Mouse (Mus musculus): ENCODE results near the gene Tyw1. TPM values are rescaled to one million over a fixed set of nuclear protein-coding genes. Genes with fewer than 3 reads are reported as not detected.

Gene Tyw1
- polyA plus RNA-seq, 2 experiments, result 15.3 to 25.3 TPM

DNA sequence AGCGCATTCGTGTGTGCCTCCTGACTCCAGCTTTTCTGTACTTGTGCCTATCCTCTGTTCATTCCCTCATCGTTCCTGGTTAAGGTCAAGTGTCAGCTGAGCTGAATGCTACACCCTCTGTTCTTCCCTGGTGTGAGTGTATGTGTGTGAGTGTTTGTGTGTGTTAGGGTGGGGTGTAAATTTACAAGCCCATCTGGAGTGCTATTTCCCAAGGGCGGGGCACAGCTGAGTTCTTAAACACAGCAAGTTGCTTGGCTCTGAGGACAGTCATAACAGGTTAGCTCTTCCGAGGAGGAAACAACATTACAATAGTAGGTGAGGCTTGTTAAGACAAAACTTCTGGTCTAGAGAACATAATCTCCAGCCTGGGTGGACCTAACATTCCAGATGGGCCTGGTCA lies 37.1 kb upstream of the Tyw1 start:
- Histone ChIP-seq H3K4me1 (ENCODE audit: control insufficient read depth, insufficient read depth, low read length) (peaks cover 8% of the 10 kb centered on the region), H3K4me3 (replicated peaks; ENCODE audit: low read length) (no peak overlapping the region), H3K9ac (ENCODE audit: low read depth, low read length, severe bottlenecking) (no peak overlapping the region), H3K9me3 (ENCODE audit: control insufficient read depth, low read length) (no peaks in the 10 kb centered on the region), H3K36me3 (ENCODE audit: control insufficient read depth, insufficient read depth, low read length) (peaks cover 11% of the 10 kb centered on the region), H3K27ac (replicated peaks; ENCODE audit: low read depth, low read length) (no peak overlapping the region), H3K4me2 (replicated peaks; ENCODE audit: low read depth, low read length, severe bottlenecking) (no peak overlapping the region), H3K27me3 (ENCODE audit: control insufficient read depth, insufficient read depth, low read length) (no peaks in the 10 kb centered on the region)
- TF ChIP-seq POLR2A (IDR thresholded peaks at IDR 0.05; ENCODE audit: borderline replicate concordance, extremely low read depth, insufficient read depth, insufficient read length), result no peak
- ATAC-seq (ENCODE audit: low FRiP score, low read depth) (no peak), DNase-seq (ENCODE audit: low spot score) (no peak)
- WGBS, result 89% methylated on average over 5 of the region's 5 CpGs

DNA sequence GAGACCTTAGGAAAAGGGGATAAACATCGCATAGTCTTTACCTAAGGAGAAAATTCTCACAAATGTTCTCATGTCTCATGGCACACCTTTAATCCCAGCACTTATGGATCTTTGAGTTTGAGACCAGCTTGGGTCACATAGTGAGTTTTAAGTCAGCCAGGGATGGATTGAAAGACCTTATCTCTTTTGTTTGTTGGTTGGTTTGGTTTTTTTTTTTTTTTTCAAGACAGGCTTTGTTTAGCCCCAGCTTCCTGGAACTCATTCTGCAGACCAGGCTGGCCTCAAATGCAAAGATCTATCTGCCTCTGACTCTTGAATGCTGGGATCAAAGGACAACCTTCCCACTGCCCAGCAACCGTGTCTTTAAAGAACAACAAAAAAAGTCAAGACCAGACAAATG lies 34.1 kb upstream of the Tyw1 start:
- Histone ChIP-seq H3K4me2 (replicated peaks; ENCODE audit: low read depth, low read length, severe bottlenecking) (peak overlapping the region; percentile 73), H3K27ac (replicated peaks; ENCODE audit: low read depth, low read length) (no peak overlapping the region), H3K27me3 (ENCODE audit: control insufficient read depth, insufficient read depth, low read length) (no peaks in the 10 kb centered on the region), H3K36me3 (ENCODE audit: control insufficient read depth, insufficient read depth, low read length) (peaks cover 10% of the 10 kb centered on the region), H3K4me3 (replicated peaks; ENCODE audit: low read length) (peak overlapping the region; percentile 100), H3K9ac (ENCODE audit: low read depth, low read length, severe bottlenecking) (0 out of 2 replicates have a peak overlapping the region, but pooled peaks have one; percentile 97), H3K4me1 (ENCODE audit: control insufficient read depth, insufficient read depth, low read length) (peaks cover 13% of the 10 kb centered on the region), H3K9me3 (ENCODE audit: control insufficient read depth, low read length) (no peaks in the 10 kb centered on the region)
- ATAC-seq (ENCODE audit: low FRiP score, low read depth), result no peak
- WGBS, result 51% methylated on average over 2 of the region's 2 CpGs
- TF ChIP-seq POLR2A (IDR thresholded peaks at IDR 0.05; ENCODE audit: borderline replicate concordance, extremely low read depth, insufficient read depth, insufficient read length), result no peak
- DNase-seq (ENCODE audit: low spot score), result no peak

DNA sequence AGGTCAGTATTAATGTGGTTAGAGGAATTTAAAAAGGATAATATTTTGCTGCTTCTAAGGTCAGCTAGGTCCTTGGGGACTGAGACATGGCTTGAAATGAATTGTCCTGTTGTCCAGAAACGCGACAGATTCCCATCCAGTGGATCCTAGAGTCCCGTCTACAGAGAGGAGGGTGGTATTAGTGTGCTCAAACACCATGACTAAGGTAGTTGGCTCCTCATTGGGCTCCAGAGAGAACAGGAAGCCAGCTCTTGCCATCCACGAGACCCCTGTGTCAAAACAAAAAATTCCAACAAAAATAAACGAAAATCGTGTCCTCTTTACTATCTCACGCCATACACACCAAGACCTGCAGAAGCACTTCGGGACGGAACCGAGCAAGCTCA lies 33.7 kb upstream of the Tyw1 start:
- Histone ChIP-seq H3K4me1 (ENCODE audit: control insufficient read depth, insufficient read depth, low read length) (peaks cover 13% of the 10 kb centered on the region), H3K4me2 (replicated peaks; ENCODE audit: low read depth, low read length, severe bottlenecking) (peak overlapping the region; percentile 73), H3K36me3 (ENCODE audit: control insufficient read depth, insufficient read depth, low read length) (peaks cover 10% of the 10 kb centered on the region), H3K27ac (replicated peaks; ENCODE audit: low read depth, low read length) (peak overlapping the region; percentile 75), H3K9ac (ENCODE audit: low read depth, low read length, severe bottlenecking) (peak overlapping the region; percentile 97), H3K27me3 (ENCODE audit: control insufficient read depth, insufficient read depth, low read length) (no peaks in the 10 kb centered on the region), H3K9me3 (ENCODE audit: control insufficient read depth, low read length) (no peaks in the 10 kb centered on the region), H3K4me3 (replicated peaks; ENCODE audit: low read length) (peak overlapping the region; percentile 100)
- WGBS, result 2% methylated on average over 10 of the region's 10 CpGs
- DNase-seq (ENCODE audit: low spot score) (peak; percentile 15), ATAC-seq (ENCODE audit: low FRiP score, low read depth) (peak; percentile 28)
- TF ChIP-seq POLR2A (IDR thresholded peaks at IDR 0.05; ENCODE audit: borderline replicate concordance, extremely low read depth, insufficient read depth, insufficient read length), result no peak

DNA sequence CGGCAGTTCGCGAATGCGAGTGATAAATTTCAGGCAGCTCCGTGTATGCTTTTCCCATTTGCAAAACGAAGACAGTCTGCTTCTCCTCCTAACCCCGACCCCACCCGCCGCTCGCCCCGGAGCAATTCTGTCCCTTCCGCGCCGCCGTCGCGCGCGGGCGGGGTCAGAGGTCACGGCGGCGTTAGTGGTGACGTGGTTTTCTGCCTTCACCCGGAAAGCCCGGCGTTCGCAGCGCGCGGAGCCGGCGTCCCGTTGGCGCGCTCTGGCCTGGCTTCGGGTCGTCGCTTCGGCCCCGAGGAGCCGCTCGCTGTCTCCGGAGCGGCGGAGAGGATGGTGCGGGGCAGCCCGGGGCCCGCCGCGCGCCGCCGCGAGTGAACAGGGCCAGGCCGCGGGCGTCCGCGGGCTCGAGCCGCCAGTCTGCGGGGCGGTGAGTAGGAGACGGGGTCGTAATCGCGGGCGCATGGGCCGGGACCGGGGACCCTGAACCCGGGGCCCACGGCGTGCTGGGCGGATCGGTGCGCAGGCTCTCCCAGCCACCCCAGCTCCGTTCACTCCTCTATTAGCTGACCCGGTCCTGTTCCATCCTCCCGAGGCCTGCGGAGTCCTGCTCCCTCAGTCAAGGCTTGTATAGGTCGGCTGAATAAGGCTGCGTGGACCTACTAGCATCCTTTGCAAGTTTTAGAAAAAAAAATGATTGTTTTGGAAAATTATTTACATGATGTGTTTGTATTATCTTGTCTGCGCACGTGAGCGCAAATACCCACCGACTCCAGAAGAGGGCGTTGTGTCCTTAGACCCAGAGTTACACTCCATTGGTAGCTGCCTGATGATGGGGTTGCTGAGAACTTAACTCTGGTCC lies 33.0 kb upstream of the Tyw1 start:
- ATAC-seq (ENCODE audit: low FRiP score, low read depth), result peak; percentile 89
- under 1% methylated on average over 61 of the region's 88 CpGs for WGBS
- Histone ChIP-seq H3K27me3 (ENCODE audit: control insufficient read depth, insufficient read depth, low read length) (no peaks in the 10 kb centered on the region), H3K27ac (replicated peaks; ENCODE audit: low read depth, low read length) (peak overlapping the region; percentile 75), H3K4me3 (replicated peaks; ENCODE audit: low read length) (peak overlapping the region; percentile 100), H3K9ac (ENCODE audit: low read depth, low read length, severe bottlenecking) (peak overlapping the region; percentile 97), H3K36me3 (ENCODE audit: control insufficient read depth, insufficient read depth, low read length) (peaks cover 10% of the 10 kb centered on the region), H3K4me2 (replicated peaks; ENCODE audit: low read depth, low read length, severe bottlenecking) (peak overlapping the region; percentile 73), H3K9me3 (ENCODE audit: control insufficient read depth, low read length) (no peaks in the 10 kb centered on the region), H3K4me1 (ENCODE audit: control insufficient read depth, insufficient read depth, low read length) (peaks cover 13% of the 10 kb centered on the region)
- DNase-seq (ENCODE audit: low spot score), result peak; percentile 83
- no peak for TF ChIP-seq POLR2A (IDR thresholded peaks at IDR 0.05; ENCODE audit: borderline replicate concordance, extremely low read depth, insufficient read depth, insufficient read length)

DNA sequence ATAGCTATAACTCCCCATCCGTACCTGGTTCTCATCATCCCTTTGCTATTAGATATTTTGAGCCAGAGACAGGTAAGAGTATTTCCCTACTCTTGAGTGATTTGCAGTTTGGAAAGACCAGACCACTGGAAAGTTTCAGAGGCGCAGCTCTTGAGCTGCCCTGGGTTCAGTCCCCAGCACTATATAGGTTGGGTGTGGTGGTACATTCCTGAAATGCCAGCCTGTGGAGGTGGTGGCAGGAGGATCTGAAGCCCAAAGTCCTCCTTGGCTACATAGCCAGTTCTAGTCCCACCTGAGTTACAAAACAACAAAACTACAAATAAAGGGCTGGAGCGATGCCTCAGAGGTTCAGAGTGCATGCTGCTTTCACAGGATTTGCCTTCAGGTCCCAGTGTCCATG lies 28.6 kb upstream of the Tyw1 start:
- Histone ChIP-seq H3K27me3 (ENCODE audit: control insufficient read depth, insufficient read depth, low read length) (no peaks in the 10 kb centered on the region), H3K4me2 (replicated peaks; ENCODE audit: low read depth, low read length, severe bottlenecking) (no peak overlapping the region), H3K36me3 (ENCODE audit: control insufficient read depth, insufficient read depth, low read length) (peaks cover 29% of the 10 kb centered on the region), H3K27ac (replicated peaks; ENCODE audit: low read depth, low read length) (no peak overlapping the region), H3K9me3 (ENCODE audit: control insufficient read depth, low read length) (no peaks in the 10 kb centered on the region), H3K4me3 (replicated peaks; ENCODE audit: low read length) (no peak overlapping the region), H3K4me1 (ENCODE audit: control insufficient read depth, insufficient read depth, low read length) (peaks cover 9% of the 10 kb centered on the region), H3K9ac (ENCODE audit: low read depth, low read length, severe bottlenecking) (no peak overlapping the region)
- no peak for DNase-seq (ENCODE audit: low spot score)
- no peak for TF ChIP-seq POLR2A (IDR thresholded peaks at IDR 0.05; ENCODE audit: borderline replicate concordance, extremely low read depth, insufficient read depth, insufficient read length)
- ATAC-seq (ENCODE audit: low FRiP score, low read depth), result no peak
- 89% methylated on average over 3 of the region's 3 CpGs for WGBS

Data from limb, embryonic 14.5 days (tissue).